Mouse (Mus musculus) limb, embryonic 15.5 days (tissue): ENCODE measurements around the gene Coq10a. TPM values are rescaled to one million over a fixed set of nuclear protein-coding genes. Genes with fewer than 3 reads are reported as not detected.

Experiments used
- ATAC-seq: fragments of 200-750 bp; cut with Nextera tagmentation; 2 replicates; pipeline ENCODE4 v1.8.0; 2017; ENCODE audit warnings: low read depth, moderate TSS enrichment; ENCODE audit not compliant: insufficient number of reproducible peaks, low FRiP score, low TSS enrichment
- H3K27ac ChIP-seq: fragments of 300-500 bp; sonication (generic); 2 replicates; pipeline ENCODE4 v1.5.1; 2015; ENCODE audit warnings: moderate library complexity, mild to moderate bottlenecking, inconsistent platforms
- H3K27me3 ChIP-seq: fragments of 300-500 bp; sonication (generic); 2 replicates; pipeline ENCODE4 v1.6.1; 2015; ENCODE audit warnings: inconsistent platforms
- H3K36me3 ChIP-seq: fragments of 300-500 bp; sonication (generic); 2 replicates; pipeline ENCODE4 v1.6.1; 2015; ENCODE audit warnings: inconsistent platforms
- H3K4me1 ChIP-seq: fragments of 300-500 bp; sonication (generic); 2 replicates; pipeline ENCODE4 v1.6.1; 2015; ENCODE audit warnings: inconsistent platforms
- H3K4me2 ChIP-seq: fragments of 300-500 bp; sonication (generic); 2 replicates; pipeline ENCODE4 v1.6.1; 2015; ENCODE audit warnings: mild to moderate bottlenecking, inconsistent platforms
- H3K4me3 ChIP-seq: fragments of 300-500 bp; sonication (generic); 2 replicates; pipeline ENCODE4 v1.5.1; 2015; ENCODE audit warnings: mild to moderate bottlenecking, inconsistent platforms
- H3K9ac ChIP-seq: fragments of 300-500 bp; sonication (generic); 2 replicates; pipeline ENCODE4 v1.6.1; 2015; ENCODE audit warnings: inconsistent platforms
- H3K9me3 ChIP-seq: fragments of 300-500 bp; sonication (generic); 2 replicates; pipeline ENCODE4 v1.6.1; 2016; ENCODE audit warnings: inconsistent platforms
- WGBS: fragments of 180-500 bp; shearing (Covaris S2); methylation state at CpG from one replicate; pipeline ENCODE4 v1.1.7; 2015; 5-methylcytosine and 5-hydroxymethylcytosine counted together
- polyA plus RNA-seq: library from polyadenylated mRNA; unstranded; fragments of >200 nt; fragmentation: Nextera tagmentation; extraction: Ambion mirVana; gene quantifications from 2 replicates; pipeline ENCODE4 v1.2.1, GENCODE M21; 2015

The Coq10a gene
- 11.3 and 13.4 TPM in 2 replicates for polyA plus RNA-seq

GRCm38 (mm10) chr10:128368402-128369217, at the start of gene Coq10a:
TSS of gene Coq10a (minus strand) at chr10:128368997.
- ATAC-seq = peak; percentile 93
- no peaks in the 10 kb centered on the region for H3K27me3 ChIP-seq
- under 1% methylated on average over 78 of the region's 87 CpGs for WGBS

GRCm38 (mm10) chr10:128414848-128415247, 46.1 kb upstream of the Coq10a start:
- Histone ChIP-seq H3K4me1 (peaks cover 32% of the 10 kb centered on the region), H3K4me3 (no peak overlapping the region), H3K4me2 (no peak overlapping the region), H3K27me3 (no peaks in the 10 kb centered on the region), H3K9me3 (no peaks in the 10 kb centered on the region), H3K27ac (no peak overlapping the region), H3K36me3 (peaks cover 57% of the 10 kb centered on the region), H3K9ac (peak overlapping the region; percentile 20; the same call in 1 of the 2 replicates)
- ATAC-seq = no peak
- WGBS = 83% methylated on average over 5 of the region's 5 CpGs

More at GRCm38 (mm10) chr10:128368402-128369217, at the start of gene Coq10a:
- peak within 1 kb of the TSS; percentile 69 for H3K9ac ChIP-seq
- no peaks in the 10 kb centered on the region for H3K9me3 ChIP-seq
- H3K4me1 ChIP-seq = peaks cover 13% of the 10 kb centered on the region
- peak within 1 kb of the TSS; percentile 97 for H3K27ac ChIP-seq
- H3K36me3 ChIP-seq = peaks cover 11% of the 10 kb centered on the region
- peak within 1 kb of the TSS; percentile 85 for H3K4me2 ChIP-seq
- peak within 1 kb of the TSS; percentile 75 for H3K4me3 ChIP-seq

DNA sequence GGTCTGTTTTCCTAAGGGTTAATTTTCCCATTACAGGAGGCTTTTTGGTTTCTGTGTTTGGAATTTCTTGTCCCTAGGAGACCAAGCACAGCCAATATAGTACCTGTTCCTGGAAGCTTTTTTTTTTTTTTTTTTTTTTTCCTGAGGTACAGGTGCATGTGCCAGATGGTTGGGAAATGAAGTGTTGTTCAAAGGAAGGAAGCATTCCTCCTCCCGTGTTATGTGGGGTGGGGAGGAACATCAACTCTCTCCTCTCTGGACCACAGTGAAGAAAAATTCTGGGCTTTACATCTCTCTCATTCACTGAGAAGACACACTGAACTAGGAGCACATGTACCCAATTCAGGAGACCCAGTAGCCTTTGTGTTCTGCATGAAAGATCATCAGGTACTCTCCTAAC, 44.3 kb upstream of the Coq10a start:
- peak overlapping the region; percentile 94 for H3K4me3 ChIP-seq
- no peak overlapping the region for H3K9ac ChIP-seq
- no peaks in the 10 kb centered on the region for H3K27me3 ChIP-seq
- peak overlapping the region; percentile 87; the same call in 1 of the 2 replicates for H3K4me2 ChIP-seq
- peaks cover 39% of the 10 kb centered on the region for H3K4me1 ChIP-seq
- WGBS = 30% methylated on average over 1 of the region's 1 CpGs
- H3K27ac ChIP-seq = no peak overlapping the region
- no peaks in the 10 kb centered on the region for H3K9me3 ChIP-seq
- ATAC-seq = no peak
- peaks cover 41% of the 10 kb centered on the region for H3K36me3 ChIP-seq

GRCm38 (mm10) chr10:128412558-128412957, 43.8 kb upstream of the Coq10a start:
- peaks cover 39% of the 10 kb centered on the region for H3K4me1 ChIP-seq
- H3K9ac ChIP-seq = peak overlapping the region; percentile 78
- peak overlapping the region; percentile 94 for H3K4me3 ChIP-seq
- no peaks in the 10 kb centered on the region for H3K27me3 ChIP-seq
- H3K9me3 ChIP-seq = no peaks in the 10 kb centered on the region
- peaks cover 37% of the 10 kb centered on the region for H3K36me3 ChIP-seq
- no peak for ATAC-seq
- H3K4me2 ChIP-seq = peak overlapping the region; percentile 87
- peak overlapping the region; percentile 96 for H3K27ac ChIP-seq
- WGBS = 51% methylated on average over 1 of the region's 1 CpGs

- Histone ChIP-seq H3K36me3 (peaks cover 33% of the 10 kb centered on the region), H3K4me1 (peaks cover 39% of the 10 kb centered on the region), H3K4me2 (peak overlapping the region; percentile 87), H3K9me3 (no peaks in the 10 kb centered on the region), H3K27me3 (no peaks in the 10 kb centered on the region), H3K27ac (peak overlapping the region; percentile 96), H3K9ac (peak overlapping the region; percentile 78), H3K4me3 (peak overlapping the region; percentile 94)
- ATAC-seq = no peak
- 0% methylated on average over 14 of the region's 14 CpGs for WGBS
Measured at GRCm38 (mm10) chr10:128412055-128412381, 43.2 kb upstream of the Coq10a start.

DNA sequence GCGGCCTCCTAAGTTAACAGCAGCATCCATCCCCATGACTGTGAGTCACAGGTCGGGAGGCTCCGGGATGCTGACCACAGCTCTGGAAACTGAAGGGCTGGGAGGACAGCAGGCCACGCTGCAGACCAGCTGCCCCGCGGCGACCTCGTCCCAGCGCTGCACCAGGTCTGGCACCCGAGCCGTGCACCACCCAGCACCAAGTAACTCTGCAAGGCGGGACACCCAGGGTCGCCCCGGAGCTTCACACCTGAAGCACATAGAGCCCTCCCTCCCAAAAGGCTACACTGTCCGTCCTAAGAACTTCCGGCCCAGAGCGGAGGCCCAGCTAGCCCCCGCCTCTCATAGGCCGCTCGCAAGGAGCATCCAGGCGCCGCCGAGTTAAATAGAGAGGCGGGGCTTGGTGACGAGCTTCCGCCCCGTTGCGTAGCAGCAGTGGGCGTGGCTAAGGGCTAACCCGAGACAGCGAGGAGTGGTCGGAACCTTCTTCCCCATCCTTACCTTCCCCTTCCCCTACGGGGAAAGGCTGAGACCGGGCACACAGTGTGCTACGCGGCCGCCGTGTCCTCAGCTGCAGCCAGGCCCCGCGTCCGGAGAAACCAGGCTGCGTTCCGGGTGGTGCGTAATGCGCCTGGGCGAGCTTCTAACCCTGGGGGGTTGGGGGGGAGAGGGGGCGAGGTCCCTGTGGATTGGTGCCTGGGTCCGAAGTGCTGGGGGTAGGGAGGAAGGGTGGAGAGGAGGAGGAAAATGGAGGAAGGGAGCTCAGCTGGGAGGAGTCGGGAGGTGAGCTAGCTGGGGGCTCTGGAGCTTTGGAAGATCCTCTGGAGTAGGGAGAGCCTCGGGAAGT, 42.6 kb upstream of the Coq10a start, which contains the start of the genes Nabp2 and Rnf41:
Nabp2 (minus strand) TSS at position 282 of the 844 bp plus-strand sequence.
Rnf41 (plus strand) TSS at position 447 of the 844 bp plus-strand sequence.
- no peaks in the 10 kb centered on the region for H3K27me3 ChIP-seq
- under 1% methylated on average over 50 of the region's 50 CpGs for WGBS
- peaks cover 39% of the 10 kb centered on the region for H3K4me1 ChIP-seq
- peak within 1 kb of the TSS; percentile 87 for H3K4me2 ChIP-seq
- H3K36me3 ChIP-seq = peaks cover 31% of the 10 kb centered on the region
- H3K4me3 ChIP-seq = peak within 1 kb of the TSS; percentile 94
- H3K27ac ChIP-seq = peak within 1 kb of the TSS; percentile 96
- H3K9ac ChIP-seq = peak within 1 kb of the TSS; percentile 78
- peak; percentile 90 for ATAC-seq
- H3K9me3 ChIP-seq = no peaks in the 10 kb centered on the region

- Histone ChIP-seq H3K9me3 (no peaks in the 10 kb centered on the region), H3K9ac (0 out of 2 replicates have a peak overlapping the region, but pooled peaks have one; percentile 10)
Measured at GRCm38 (mm10) chr10:128410560-128410845, 41.7 kb upstream of the Coq10a start.

GRCm38 (mm10) chr10:128409692-128410559, 41.1 kb upstream of the Coq10a start:
- Histone ChIP-seq H3K4me3 (peak overlapping the region; percentile 94), H3K9ac (peak overlapping the region; percentile 62), H3K36me3 (peaks cover 24% of the 10 kb centered on the region), H3K9me3 (no peaks in the 10 kb centered on the region), H3K27ac (peak overlapping the region; percentile 96), H3K4me1 (peaks cover 39% of the 10 kb centered on the region), H3K4me2 (peak overlapping the region; percentile 96), H3K27me3 (no peaks in the 10 kb centered on the region)
- WGBS = 7% methylated on average over 36 of the region's 36 CpGs
- ATAC-seq = peak; percentile 91

More at GRCm38 (mm10) chr10:128410560-128410845, 41.7 kb upstream of the Coq10a start:
- Histone ChIP-seq H3K4me3 (peak overlapping the region; percentile 94), H3K27me3 (no peaks in the 10 kb centered on the region), H3K4me2 (peak overlapping the region; percentile 87), H3K27ac (peak overlapping the region; percentile 96), H3K36me3 (peaks cover 27% of the 10 kb centered on the region), H3K4me1 (peaks cover 39% of the 10 kb centered on the region)
- 23% methylated on average over 4 of the region's 4 CpGs for WGBS
- no peak for ATAC-seq

DNA sequence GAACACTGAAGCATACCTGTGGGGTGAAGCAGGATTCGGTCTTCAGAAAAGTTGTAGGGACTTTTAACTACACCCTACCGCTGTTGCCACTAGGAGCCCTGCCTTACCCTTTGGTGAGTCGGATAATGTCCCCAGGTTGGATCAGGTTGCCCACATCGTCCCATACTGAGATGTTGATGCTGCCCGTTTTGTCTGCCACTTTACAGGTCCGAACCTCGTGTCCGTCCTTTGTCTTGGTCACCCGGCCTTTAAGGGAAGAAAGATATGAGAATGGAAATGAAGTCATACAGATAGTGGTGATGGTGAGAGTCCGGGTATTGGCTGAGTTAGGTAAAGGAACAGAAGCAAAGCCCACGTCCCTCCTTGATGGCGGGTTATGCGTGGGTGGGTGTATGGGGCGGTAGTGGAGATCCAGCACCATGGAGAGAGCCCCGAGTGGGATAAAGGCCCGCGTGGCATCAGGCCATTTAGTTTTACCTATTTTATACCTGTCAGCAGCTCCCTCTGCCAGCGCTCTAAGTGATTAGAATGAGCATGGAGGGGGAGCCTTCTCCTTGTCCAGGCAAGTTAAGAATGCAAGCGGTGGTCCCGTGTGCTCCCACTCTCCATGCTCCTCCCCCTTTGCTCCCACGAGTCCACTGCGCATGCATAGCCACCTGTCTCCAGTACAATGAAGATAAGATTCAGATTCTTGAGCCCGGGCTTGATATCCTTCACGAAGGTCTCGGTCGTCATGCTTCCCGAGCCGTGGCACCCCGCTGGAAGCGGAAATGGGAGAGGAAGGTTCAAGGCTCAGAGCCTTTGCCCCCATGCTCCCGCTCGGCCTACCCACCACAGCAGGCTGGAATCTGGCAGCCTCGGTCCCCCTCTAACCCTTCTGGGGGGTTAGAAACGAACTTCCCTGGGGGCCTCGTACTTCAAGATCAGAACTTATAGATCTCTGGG, 40.1 kb upstream of the Coq10a start:
- H3K27ac ChIP-seq = peak overlapping the region; percentile 78
- 19% methylated on average over 35 of the region's 35 CpGs for WGBS
- peak overlapping the region; percentile 96 for H3K4me2 ChIP-seq
- peaks cover 16% of the 10 kb centered on the region for H3K36me3 ChIP-seq
- no peaks in the 10 kb centered on the region for H3K9me3 ChIP-seq
- H3K4me3 ChIP-seq = peak overlapping the region; percentile 94
- H3K27me3 ChIP-seq = no peaks in the 10 kb centered on the region
- peaks cover 37% of the 10 kb centered on the region for H3K4me1 ChIP-seq
- ATAC-seq = no peak
- H3K9ac ChIP-seq = peak overlapping the region; percentile 62

DNA sequence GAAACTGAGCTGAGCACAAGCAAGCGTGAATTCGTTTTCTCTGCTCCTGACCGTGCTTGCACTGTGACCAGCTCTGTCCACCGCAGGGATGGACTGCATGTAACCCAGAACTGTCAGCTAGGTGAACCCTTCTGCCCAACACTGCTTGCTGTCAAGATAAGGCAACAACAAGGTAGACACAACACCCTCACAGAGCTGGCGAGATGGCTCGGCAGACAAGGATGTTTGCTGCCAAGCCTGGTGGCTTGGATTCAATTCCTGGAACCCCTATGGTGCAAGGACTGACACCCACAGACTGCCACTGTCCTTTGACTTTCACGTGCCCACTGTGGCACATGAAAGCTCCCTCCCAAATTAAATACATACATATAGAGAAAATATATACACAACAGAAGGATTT, 35.1 kb upstream of the Coq10a start:
- Histone ChIP-seq H3K36me3 (peaks cover 17% of the 10 kb centered on the region; the same call in 1 of the 2 replicates), H3K9ac (no peak overlapping the region), H3K4me3 (no peak overlapping the region), H3K9me3 (no peaks in the 10 kb centered on the region), H3K27ac (no peak overlapping the region), H3K4me1 (peaks cover 16% of the 10 kb centered on the region), H3K27me3 (no peaks in the 10 kb centered on the region), H3K4me2 (no peak overlapping the region)
- WGBS = 87% methylated on average over 7 of the region's 7 CpGs
- ATAC-seq = no peak
